Mouse (Mus musculus): ENCODE measurements around the gene Palmd.

Gene Palmd

DNA sequence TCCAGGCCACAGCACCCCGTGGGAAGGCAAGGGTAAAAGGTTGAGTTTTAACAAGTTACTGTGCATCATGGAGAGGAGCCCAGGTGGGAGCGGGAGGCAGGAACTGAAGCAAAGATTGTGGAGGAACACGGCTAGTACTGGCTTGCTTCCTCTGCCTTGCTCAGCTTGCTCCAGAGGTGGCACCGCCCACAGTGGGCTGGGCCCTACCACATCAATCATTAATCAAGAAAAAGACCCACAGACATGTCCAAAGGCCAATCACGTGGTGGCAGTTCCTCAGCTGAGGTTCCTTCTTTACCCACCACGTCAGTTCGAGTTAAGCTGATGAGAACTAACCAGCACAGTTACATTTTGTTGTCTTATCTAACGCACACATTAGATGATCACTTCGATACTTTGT lies 75.9 kb downstream of the Palmd start:
- DNase-seq (ENCODE audit: low spot score) = no peak

DNA sequence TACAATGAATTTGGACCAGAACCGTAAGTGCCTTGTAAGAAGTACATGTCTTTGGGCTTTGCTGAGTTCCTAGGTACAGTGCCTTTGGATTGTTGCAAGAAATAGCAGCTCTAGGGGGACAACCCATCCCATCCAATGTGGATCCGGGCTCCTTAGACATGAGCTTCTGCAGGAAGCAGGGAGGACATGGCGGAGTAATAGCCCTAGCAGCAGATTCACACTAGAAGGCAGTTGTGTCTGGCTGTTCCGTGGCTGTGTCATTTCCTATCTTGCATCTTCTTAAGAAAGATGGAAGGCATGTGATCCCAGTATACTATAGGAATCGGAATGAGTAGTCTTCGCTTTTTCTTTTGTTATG lies 76.6 kb downstream of the Palmd start:
- DNase-seq (ENCODE audit: low spot score) = no peak

DNA sequence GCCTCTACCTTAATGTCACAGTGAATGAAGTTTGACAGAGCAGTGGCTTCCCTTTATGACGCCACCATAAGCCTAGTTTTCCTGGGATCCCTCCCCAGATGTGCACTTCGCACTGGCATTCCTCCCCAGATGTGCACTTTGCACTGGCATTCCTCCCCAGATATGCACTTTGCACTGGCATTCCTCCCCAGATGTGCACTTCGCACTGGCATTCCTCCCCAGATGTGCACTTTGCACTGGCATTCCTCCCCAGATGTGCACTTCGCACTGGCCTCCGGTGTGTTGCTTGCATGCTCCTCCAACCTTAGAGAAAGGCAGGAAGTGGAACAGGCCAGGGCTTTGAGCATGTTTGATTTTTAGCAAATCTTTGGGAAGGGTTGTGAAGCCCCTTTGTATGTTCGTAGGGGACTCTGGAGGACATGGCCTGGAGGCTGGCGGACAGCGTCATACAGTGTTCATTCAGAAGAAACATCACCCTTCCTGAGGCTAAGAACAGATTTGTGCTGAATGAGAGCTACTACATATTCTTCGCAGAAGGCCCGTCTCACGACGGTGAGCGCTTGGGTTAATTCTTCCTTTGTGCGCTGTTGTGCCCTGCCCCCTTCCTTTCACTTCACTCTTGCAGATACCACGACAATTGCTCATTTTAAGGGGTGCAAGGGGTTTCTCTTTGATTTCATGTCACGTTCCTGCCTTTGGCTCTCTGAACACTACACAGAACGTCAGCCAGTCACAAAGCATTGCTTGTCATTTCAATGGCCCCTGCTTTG lies 77.2 kb downstream of the Palmd start:
- DNase-seq (ENCODE audit: low spot score) = no peak

DNA sequence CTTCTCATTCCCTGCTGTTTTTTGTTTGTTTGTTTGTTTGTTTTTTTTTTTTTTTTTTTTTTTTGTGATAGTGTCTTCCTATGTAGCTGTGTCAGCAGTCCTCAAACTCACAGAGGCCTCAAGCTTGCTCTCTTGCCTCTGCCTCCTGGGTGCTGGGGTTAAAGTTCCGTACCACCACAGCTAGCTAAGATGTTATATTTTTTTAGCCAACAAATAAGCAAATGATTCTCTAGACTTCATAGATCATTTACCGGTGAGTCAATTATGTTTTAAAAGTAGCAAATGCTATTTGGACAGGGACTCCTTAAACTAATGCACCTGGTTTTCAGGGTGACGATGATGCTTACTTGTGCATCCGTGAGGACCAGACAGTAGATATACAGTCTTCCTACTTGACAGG lies 78.2 kb downstream of the Palmd start:
- no peak for DNase-seq (ENCODE audit: low spot score)

DNA sequence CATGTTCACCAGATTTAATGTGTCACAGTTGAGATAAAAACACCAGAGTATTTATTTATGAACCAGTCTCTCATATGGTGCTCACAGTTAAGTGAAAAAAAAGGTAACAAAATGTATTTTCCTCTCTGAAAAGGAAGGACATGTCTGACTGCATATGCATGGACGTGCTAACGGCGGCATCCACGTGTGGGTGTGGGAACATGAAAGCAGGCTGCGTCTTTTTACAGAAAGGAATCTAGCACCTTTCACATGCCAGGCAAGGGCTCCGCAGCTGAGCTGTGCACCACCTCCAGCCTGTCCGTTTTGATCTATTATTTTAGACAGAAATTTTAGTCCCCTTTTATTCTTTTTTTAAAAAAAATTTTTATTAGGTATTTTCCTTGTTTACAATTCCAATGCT lies 79.4 kb downstream of the Palmd start:
- no peak for DNase-seq (ENCODE audit: low spot score)

DNA sequence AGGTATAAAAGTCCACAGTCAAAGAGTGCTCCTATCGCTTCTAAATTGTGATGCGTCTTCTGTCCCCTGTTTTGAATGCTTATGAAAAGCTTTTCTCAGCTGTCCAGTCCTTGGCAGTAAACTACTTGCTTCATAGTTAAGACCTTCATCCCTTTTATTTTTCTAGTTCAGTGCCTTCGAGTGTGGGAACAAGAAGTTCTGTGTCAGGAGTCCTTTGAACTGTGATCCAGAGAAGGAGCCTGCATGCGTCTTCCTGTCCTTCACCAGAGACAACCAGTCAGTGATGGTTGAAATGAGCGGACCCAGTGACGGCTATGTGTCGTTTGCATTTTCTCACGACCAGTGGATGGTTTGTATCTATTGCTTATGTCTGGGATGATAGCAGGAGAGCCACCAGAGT lies 83.8 kb downstream of the Palmd start:
- DNase-seq (ENCODE audit: low spot score) = no peak

DNA sequence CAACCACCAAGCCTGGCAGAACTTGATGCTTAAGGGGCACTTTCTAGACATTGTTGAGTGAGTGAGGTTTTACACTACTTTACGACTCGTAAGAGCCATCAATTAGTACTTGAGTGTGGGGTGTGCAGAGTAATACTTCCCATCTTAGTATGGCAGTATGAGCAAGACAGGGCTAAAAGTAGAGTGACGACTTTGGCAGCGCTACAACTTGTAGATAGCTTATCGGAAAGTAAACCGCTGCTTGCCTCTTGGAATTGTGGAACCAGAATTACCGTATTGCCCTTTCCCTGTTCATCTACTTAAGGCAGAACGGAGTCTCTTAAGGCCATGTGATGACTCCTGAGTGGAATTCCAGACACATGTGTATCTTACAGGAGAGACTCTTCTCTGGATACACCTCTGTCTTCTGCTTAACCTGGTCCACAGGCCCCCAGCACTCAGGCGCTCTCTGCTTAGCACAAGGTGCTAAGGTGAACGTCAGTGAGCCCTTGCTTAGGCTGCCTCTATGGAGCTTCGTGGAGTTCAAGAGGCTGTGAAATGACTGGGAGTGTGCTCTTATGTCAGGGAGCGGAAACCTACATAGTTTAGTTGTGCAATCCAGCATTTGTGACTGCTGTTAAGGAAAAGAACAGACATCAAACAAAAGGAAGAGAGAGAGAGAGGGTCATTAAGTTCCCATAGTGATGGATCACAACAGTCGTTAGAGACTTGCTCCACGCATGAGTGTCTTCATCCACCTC lies 86.4 kb downstream of the Palmd start:
- no peak for DNase-seq (ENCODE audit: low spot score)

DNA sequence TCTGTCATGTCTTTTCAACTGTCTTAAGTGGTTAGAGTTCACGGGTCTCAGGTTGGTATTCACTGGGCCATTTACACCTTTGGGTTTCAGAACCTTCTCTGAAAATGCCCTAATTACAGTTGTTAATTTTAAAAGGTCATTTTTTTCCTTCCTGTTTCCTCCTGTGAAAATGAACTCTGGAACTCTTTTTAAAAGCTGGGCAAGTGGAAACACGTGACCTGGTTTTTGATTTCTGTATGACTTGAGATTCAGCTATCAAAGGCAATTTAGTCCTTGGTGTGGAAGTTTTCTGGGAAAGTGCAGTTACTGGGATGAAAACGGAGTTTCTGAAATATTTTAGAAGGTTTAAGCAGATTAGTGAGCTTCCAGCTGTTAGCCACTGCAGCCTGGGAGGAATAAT lies 98.4 kb downstream of the Palmd start:
- no peak for DNase-seq (ENCODE audit: low spot score)
